Mouse (Mus musculus): ENCODE measurements at regions not wholly inside any gene's neighbourhood (a gene's known extent, or its start where the extent isn't known, plus 50 kb on each side); places are given as distances from the start of the nearest gene placed in this dataset.

GRCm38 (mm10) chr4:55294255-55294687 is 55.6 kb upstream of the Rad23b start:
- no peak for TF ChIP-seq CTCF (IDR thresholded peaks at IDR 0.05; ENCODE audit: low read depth, low read length)
- TF ChIP-seq POLR2A (IDR thresholded peaks at IDR 0.05; ENCODE audit: borderline replicate concordance, low read depth, low read length) = no peak

Measured in bone marrow macrophage, adult 2 months (primary cell).